Mouse (Mus musculus) heart, adult 10 weeks (tissue): Measurements from ENCODE around the gene Sirpb1a. TPM values are rescaled to one million over a fixed set of nuclear protein-coding genes. Genes with fewer than 3 reads are reported as not detected.

ENCODE experiments used
- polyA plus RNA-seq: library from polyadenylated mRNA; stranded (reverse); fragments of 350-450 nt; fragmentation: Illumina TruSeq; extraction: RNeasy Lipid Tissue Mini Kit (QIAGEN cat#74804); gene quantifications from one replicate; pipeline ENCODE4 v1.2.3, GENCODE M21; 2014; ENCODE audit warnings: low read depth, low replicate concordance

Gene Sirpb1a
- not detected for polyA plus RNA-seq

GRCm38 (mm10) chr3:15426447-15426846 is at the start of gene Sirpb1a:
Gene Sirpb1a, minus strand, starts transcription at chr3:15426520.

GRCm38 (mm10) chr3:15332063-15332462 is 94.3 kb downstream of the Sirpb1a start, which contains the start of gene Gm9733:
Gene Gm9733, minus strand, starts transcription at chr3:15332302.

Other genes starting within 250 kb of the Sirpb1a start
- not detected for gene Gm9733, start 94.2 kb downstream of the Sirpb1a start, polyA plus RNA-seq
- gene Sirpb1b, start 148.5 kb upstream of the Sirpb1a start, polyA plus RNA-seq, result not detected